Mouse (Mus musculus) adrenal gland, postnatal 14 days (tissue): ENCODE results near the gene Pde10a. TPM values are rescaled to one million over a fixed set of nuclear protein-coding genes. Genes with fewer than 3 reads are reported as not detected.

Experiments
- DNase-seq: peaks from one replicate; pipeline ENCODE4 v3.0.0; 2021; ENCODE audit warnings: mixed read lengths
- total RNA-seq: library from RNA; stranded (reverse); gene quantifications from 2 replicates; pipeline ENCODE4 v1.2.3, GENCODE M21; 2021

Pde10a gene
- total RNA-seq, 1 experiment from 2014 or later: 33.0 TPM

- peak; percentile 85 for DNase-seq
These were observed 276.1 kb downstream of the Pde10a start for GRCm38 (mm10) chr17:8801083-8801854.

- no peak for DNase-seq
These were observed 276.6 kb downstream of the Pde10a start for GRCm38 (mm10) chr17:8801855-8802104.

- peak; percentile 78 for DNase-seq
These were observed 277.2 kb downstream of the Pde10a start for GRCm38 (mm10) chr17:8802161-8802888.

- DNase-seq: no peak
These were observed 278.0 kb downstream of the Pde10a start for GRCm38 (mm10) chr17:8802889-8803799.

GRCm38 (mm10) chr17:8807345-8807744 lies 282.2 kb downstream of the Pde10a start:
- DNase-seq: peak; percentile 47

- DNase-seq: no peak
These were observed 284.6 kb downstream of the Pde10a start for GRCm38 (mm10) chr17:8809771-8810170.

- DNase-seq: peak; percentile 29
These were observed 285.0 kb downstream of the Pde10a start for GRCm38 (mm10) chr17:8810201-8810600.

- DNase-seq: peak; percentile 65
These were observed 287.2 kb downstream of the Pde10a start for GRCm38 (mm10) chr17:8812228-8812865.

- no peak for DNase-seq
These were observed 288.8 kb downstream of the Pde10a start for GRCm38 (mm10) chr17:8813773-8814491.

- no peak for DNase-seq
These were observed 290.2 kb downstream of the Pde10a start for GRCm38 (mm10) chr17:8815376-8815775.

GRCm38 (mm10) chr17:8815864-8816263 lies 290.7 kb downstream of the Pde10a start:
- DNase-seq: no peak

GRCm38 (mm10) chr17:8818675-8819074 lies 293.5 kb downstream of the Pde10a start:
- DNase-seq: no peak

GRCm38 (mm10) chr17:8823548-8823947 lies 298.4 kb downstream of the Pde10a start:
- DNase-seq: no peak

- DNase-seq: no peak
These were observed 302.0 kb downstream of the Pde10a start for GRCm38 (mm10) chr17:8827204-8827603.

- DNase-seq: no peak
These were observed 305.8 kb downstream of the Pde10a start for GRCm38 (mm10) chr17:8831001-8831400.

GRCm38 (mm10) chr17:8836292-8836691 lies 311.1 kb downstream of the Pde10a start:
- DNase-seq: no peak

GRCm38 (mm10) chr17:8838252-8838651 lies 313.1 kb downstream of the Pde10a start:
- no peak for DNase-seq

GRCm38 (mm10) chr17:8839237-8840011 lies 314.3 kb downstream of the Pde10a start:
- peak; percentile 31 for DNase-seq

GRCm38 (mm10) chr17:8841094-8841493 lies 315.9 kb downstream of the Pde10a start:
- no peak for DNase-seq

GRCm38 (mm10) chr17:8841897-8842540 lies 316.8 kb downstream of the Pde10a start:
- DNase-seq: no peak
